Mouse (Mus musculus) hindbrain, embryonic 15.5 days (tissue): Measurements from ENCODE around the gene Cmah. TPM values are rescaled to one million over a fixed set of nuclear protein-coding genes. Genes with fewer than 3 reads are reported as not detected.

ENCODE experiments used
- ATAC-seq: fragments of 200-750 bp; cut with Nextera tagmentation; 2 replicates; pipeline ENCODE4 v1.8.0; 2017; ENCODE audit warnings: low read depth, moderate number of reproducible peaks, moderate TSS enrichment; ENCODE audit not compliant: low FRiP score
- H3K27ac ChIP-seq: fragments of 300-500 bp; sonication (generic); replicated peaks from 2 replicates; pipeline ENCODE4 v1.5.1; 2015; ENCODE audit warnings: mild to moderate bottlenecking, inconsistent platforms
- H3K27me3 ChIP-seq: fragments of 300-500 bp; sonication (generic); 2 replicates; pipeline ENCODE4 v1.6.1; 2015; ENCODE audit warnings: control low read depth, inconsistent platforms
- H3K36me3 ChIP-seq: fragments of 300-500 bp; sonication (generic); 2 replicates; pipeline ENCODE4 v1.6.1; 2015; ENCODE audit warnings: control low read depth, inconsistent platforms
- H3K4me1 ChIP-seq: fragments of 300-500 bp; sonication (generic); replicated peaks from 2 replicates; pipeline ENCODE4 v1.6.1; 2015; ENCODE audit warnings: control low read depth, inconsistent platforms
- H3K4me2 ChIP-seq: fragments of 300-500 bp; sonication (generic); 2 replicates; pipeline ENCODE4 v1.6.1; 2015; ENCODE audit warnings: moderate library complexity, mild to moderate bottlenecking, inconsistent platforms
- H3K4me3 ChIP-seq: fragments of 300-500 bp; sonication (generic); 2 replicates; pipeline ENCODE4 v1.5.1; 2015; ENCODE audit warnings: mild to moderate bottlenecking, inconsistent platforms
- H3K9ac ChIP-seq: fragments of 300-500 bp; sonication (generic); 2 replicates; pipeline ENCODE4 v1.6.1; 2015; ENCODE audit warnings: inconsistent platforms
- H3K9me3 ChIP-seq: fragments of 300-500 bp; sonication (generic); 2 replicates; pipeline ENCODE4 v1.6.1; 2016; ENCODE audit warnings: control low read depth, inconsistent platforms
- WGBS: fragments of 180-500 bp; shearing (Covaris S2); methylation state at CpG from one replicate; pipeline ENCODE4 v1.1.7; 2015; 5-methylcytosine and 5-hydroxymethylcytosine counted together
- polyA plus RNA-seq: library from polyadenylated mRNA; unstranded; fragments of >200 nt; fragmentation: Nextera tagmentation; extraction: Ambion mirVana; gene quantifications from 2 replicates; pipeline ENCODE4 v1.2.1, GENCODE M21; 2015

The Cmah gene
- polyA plus RNA-seq, 1 experiment from 2014 or later: 0.18 TPM

DNA sequence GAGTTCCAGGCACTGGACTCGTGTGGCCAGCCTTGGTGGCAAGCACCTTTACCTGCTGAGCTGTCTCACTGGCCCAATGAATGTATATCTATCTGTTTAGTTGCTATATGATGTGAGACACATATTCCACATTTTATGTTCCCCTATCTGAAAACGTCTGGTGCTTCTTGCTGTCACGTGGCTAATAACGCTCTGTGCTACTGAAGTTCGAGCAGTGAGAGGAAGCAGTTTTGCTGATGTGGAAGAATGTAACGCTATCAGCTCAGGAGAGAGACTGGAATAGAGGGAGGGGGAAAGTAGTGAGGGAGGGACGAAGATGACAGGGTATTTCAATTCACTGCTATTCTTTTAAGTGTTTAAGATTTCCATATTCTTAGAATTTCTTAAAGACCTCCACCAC lies 136.6 kb downstream of the Cmah start:
- no peak for ATAC-seq
- Histone ChIP-seq H3K27ac (no peak overlapping the region), H3K36me3 (no peaks in the 10 kb centered on the region), H3K4me3 (no peak overlapping the region), H3K9ac (no peak overlapping the region), H3K9me3 (no peaks in the 10 kb centered on the region), H3K4me2 (no peak overlapping the region), H3K27me3 (no peaks in the 10 kb centered on the region), H3K4me1 (no peaks in the 10 kb centered on the region)
- 84% methylated on average over 7 of the region's 7 CpGs for WGBS

DNA sequence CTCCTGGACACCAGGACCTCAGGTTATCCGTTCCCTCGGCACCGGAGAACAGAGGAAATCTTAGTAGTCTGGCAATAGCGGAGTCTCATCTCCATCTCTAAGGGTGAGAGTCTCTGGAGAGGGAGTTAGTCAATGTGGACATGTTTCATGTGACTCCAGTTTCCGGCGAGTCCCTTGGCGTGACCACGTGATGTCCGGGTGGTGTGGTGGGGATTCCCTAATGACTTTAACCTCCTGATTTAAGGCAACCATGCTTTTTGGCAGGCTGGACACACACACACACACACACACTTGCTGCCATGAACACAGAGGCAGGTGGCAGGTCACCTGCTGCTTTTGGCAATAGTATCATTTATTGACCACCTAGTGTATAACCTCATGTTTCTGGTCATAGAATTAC lies 138.8 kb downstream of the Cmah start:
- Histone ChIP-seq H3K36me3 (no peaks in the 10 kb centered on the region), H3K9me3 (no peaks in the 10 kb centered on the region), H3K4me2 (no peak overlapping the region), H3K4me1 (no peaks in the 10 kb centered on the region), H3K9ac (no peak overlapping the region), H3K27me3 (no peaks in the 10 kb centered on the region), H3K4me3 (no peak overlapping the region), H3K27ac (no peak overlapping the region)
- no peak for ATAC-seq
- 92% methylated on average over 9 of the region's 9 CpGs for WGBS

DNA sequence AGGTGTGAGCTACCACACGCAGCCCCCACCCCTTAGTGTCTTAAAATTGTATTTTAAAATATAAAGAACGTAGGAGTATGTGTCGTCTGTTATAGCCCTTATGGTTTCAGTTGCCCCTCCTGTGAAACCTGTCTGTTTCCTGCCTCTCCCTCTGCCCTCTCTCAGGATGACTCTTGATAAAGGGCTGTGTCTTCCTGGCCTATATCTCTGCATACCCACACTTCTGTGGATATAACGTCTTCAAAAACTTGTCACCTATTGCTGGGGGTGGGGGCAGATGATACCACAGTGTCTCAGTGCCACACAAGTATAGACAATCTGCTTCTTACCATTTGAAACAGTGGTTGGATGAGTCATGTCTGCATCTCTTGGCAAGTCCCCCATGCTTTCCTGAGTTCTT lies 140.6 kb downstream of the Cmah start:
- Histone ChIP-seq H3K9me3 (no peaks in the 10 kb centered on the region), H3K4me3 (no peak overlapping the region), H3K27ac (no peak overlapping the region), H3K36me3 (no peaks in the 10 kb centered on the region), H3K9ac (no peak overlapping the region), H3K4me1 (no peaks in the 10 kb centered on the region), H3K4me2 (no peak overlapping the region), H3K27me3 (no peaks in the 10 kb centered on the region)
- ATAC-seq: no peak
- WGBS: 89% methylated on average over 4 of the region's 4 CpGs

DNA sequence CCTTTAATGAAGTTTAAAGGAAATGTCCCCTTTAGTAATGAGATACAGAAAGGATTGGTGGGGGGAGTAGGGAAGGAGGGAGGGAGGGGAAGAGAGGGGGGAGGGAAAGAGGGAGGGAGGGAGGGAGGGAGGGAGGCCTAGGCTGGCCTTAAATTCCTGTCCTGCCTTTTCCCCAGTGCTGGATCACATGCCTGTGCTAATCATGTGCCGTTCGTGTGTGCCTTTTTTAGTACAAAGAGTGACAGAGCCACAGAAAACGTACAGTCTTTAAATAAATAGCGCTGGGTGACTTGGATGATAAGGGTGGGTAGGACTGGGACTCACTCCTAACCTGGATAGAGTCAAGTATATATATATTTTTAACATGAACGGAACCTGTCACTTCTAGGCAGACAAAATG lies 150.4 kb downstream of the Cmah start:
- no peak overlapping the region for H3K27ac ChIP-seq
- H3K9ac ChIP-seq: no peak overlapping the region
- WGBS: 79% methylated on average over 5 of the region's 5 CpGs
- H3K9me3 ChIP-seq: no peaks in the 10 kb centered on the region
- H3K4me3 ChIP-seq: no peak overlapping the region
- no peaks in the 10 kb centered on the region for H3K27me3 ChIP-seq
- no peak for ATAC-seq
- H3K4me1 ChIP-seq: 0 out of 2 replicates have a peak, but pooled peaks cover 4% of the 10 kb centered on the region
- no peak overlapping the region for H3K4me2 ChIP-seq
- H3K36me3 ChIP-seq: no peaks in the 10 kb centered on the region

DNA sequence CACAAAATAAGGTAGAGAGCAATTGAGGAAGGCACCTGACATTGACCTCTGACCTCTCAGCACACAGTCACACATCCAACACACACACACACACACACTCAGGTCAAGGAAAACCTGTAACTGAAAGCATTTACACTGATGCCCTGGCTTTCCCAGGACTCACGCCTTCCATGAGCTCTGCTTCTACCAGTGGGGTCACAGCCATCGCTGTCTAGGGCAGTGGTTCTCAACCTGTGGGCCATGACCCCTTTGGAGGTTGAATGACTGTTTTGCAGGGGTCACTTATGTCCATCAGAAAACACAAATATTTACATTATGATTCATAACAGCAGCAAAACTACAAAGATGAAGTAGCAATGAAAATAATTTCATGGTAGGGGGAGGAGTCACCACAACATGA lies 152.3 kb downstream of the Cmah start:
- 96% methylated on average over 2 of the region's 2 CpGs for WGBS
- Histone ChIP-seq H3K4me3 (no peak overlapping the region), H3K4me2 (no peak overlapping the region), H3K36me3 (no peaks in the 10 kb centered on the region), H3K27me3 (no peaks in the 10 kb centered on the region), H3K4me1 (0 out of 2 replicates have a peak, but pooled peaks cover 4% of the 10 kb centered on the region), H3K9ac (no peak overlapping the region), H3K27ac (no peak overlapping the region), H3K9me3 (no peaks in the 10 kb centered on the region)
- ATAC-seq: no peak

DNA sequence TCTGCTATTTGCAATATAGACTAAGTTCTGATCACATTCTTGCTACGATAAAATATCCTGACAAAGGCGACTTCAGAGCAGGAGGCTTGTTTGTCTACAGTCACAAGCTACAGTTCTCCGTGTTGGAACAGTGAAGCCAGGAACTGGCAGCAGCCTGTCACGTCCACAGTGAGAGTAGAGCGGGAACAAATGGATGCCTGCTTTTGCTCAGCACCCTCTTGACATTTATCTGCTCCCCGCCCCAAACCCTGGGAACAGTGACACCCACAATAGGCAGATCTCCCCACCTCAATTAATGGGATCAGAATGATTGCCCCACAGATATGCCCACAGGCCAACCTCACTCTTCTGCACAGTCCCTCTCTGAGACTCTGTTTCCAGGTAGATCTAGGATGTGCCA lies 153.6 kb downstream of the Cmah start:
- Histone ChIP-seq H3K27ac (no peak overlapping the region), H3K4me3 (no peak overlapping the region), H3K9me3 (no peaks in the 10 kb centered on the region), H3K27me3 (no peaks in the 10 kb centered on the region), H3K9ac (no peak overlapping the region), H3K36me3 (no peaks in the 10 kb centered on the region), H3K4me2 (no peak overlapping the region), H3K4me1 (0 out of 2 replicates have a peak, but pooled peaks cover 4% of the 10 kb centered on the region)
- 85% methylated on average over 6 of the region's 6 CpGs for WGBS
- ATAC-seq: no peak

DNA sequence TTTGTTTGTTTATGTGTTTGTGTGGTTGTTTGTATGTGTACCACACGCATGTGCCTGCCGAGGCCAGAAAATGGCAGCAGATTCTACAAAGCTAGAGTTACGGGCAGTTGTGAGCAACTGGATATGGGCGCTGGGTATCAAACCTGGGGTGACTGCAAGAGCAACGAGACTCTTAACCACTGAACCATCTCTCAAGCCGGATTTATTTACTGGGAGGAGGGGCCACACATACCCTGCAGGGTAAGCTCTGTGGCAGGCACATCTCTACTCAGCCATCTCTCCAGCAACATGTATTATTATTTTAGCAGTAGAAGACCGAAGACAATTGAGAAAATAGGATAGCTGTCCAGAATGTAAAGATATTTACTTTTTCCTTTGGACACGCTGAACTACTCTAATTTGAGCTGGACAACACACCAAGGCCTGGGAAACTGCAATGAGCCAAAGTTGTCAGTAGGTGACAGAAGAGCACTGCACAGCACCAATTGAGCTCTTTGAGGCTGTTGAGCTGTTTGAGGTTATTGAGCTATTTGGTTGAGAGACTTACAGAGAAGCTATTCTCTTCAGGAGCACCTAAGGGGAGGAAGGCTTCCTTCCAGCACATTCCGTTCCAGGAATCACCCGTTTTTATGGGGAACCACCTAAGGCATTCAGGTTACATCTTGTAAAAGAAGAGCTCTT lies 154.6 kb downstream of the Cmah start:
- ATAC-seq: peak; percentile 90
- no peaks in the 10 kb centered on the region for H3K36me3 ChIP-seq
- H3K9ac ChIP-seq: no peak overlapping the region
- H3K9me3 ChIP-seq: no peaks in the 10 kb centered on the region
- H3K4me1 ChIP-seq: 0 out of 2 replicates have a peak, but pooled peaks cover 4% of the 10 kb centered on the region
- H3K4me3 ChIP-seq: no peak overlapping the region
- H3K4me2 ChIP-seq: no peak overlapping the region
- no peak overlapping the region for H3K27ac ChIP-seq
- 66% methylated on average over 10 of the region's 10 CpGs for WGBS
- no peaks in the 10 kb centered on the region for H3K27me3 ChIP-seq

DNA sequence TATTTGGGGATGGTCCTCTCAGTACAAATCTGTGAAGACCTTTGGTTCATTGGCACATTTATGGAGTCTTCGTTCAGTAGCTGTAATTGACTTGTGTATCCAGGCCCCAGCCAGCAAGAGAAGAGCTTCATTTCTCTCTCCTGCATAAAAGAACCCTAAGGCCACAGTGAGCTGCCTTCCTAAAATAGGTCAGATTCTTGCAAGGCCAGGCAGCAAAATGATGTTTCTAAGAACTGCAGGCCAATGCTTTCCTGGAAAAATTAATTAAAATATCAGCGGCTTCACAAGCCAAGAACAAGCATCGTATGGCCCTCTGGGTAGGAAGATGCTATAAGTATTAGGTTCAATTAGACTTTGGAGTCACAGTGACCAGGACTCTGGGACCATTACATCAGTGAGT lies 156.5 kb downstream of the Cmah start:
- Histone ChIP-seq H3K27me3 (no peaks in the 10 kb centered on the region), H3K4me1 (0 out of 2 replicates have a peak, but pooled peaks cover 4% of the 10 kb centered on the region), H3K4me2 (no peak overlapping the region), H3K9ac (no peak overlapping the region), H3K4me3 (no peak overlapping the region), H3K36me3 (no peaks in the 10 kb centered on the region), H3K9me3 (no peaks in the 10 kb centered on the region), H3K27ac (no peak overlapping the region)
- ATAC-seq: no peak
- WGBS: 92% methylated on average over 3 of the region's 3 CpGs

DNA sequence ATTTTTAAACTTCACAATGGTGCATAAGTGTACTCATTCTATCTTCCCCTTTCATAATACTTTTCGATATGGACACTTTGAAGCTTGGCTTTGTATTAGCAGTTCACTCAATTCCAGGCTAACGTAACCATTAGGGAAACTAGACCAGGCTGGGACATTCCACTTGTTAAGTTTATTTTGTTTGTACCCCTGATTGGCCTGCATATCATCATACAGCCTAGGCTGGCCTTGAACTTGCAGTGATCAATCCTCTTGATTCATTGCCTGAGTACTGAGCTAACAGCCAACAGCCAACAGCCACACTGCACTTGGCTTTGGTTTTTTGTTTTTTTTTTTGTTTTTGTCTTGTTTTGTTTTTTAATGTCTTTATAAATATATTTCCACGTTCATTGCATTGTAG lies 157.6 kb downstream of the Cmah start:
- WGBS: 94% methylated on average over 3 of the region's 3 CpGs
- Histone ChIP-seq H3K36me3 (no peaks in the 10 kb centered on the region), H3K4me1 (0 out of 2 replicates have a peak, but pooled peaks cover 4% of the 10 kb centered on the region), H3K9me3 (no peaks in the 10 kb centered on the region), H3K4me2 (no peak overlapping the region), H3K4me3 (no peak overlapping the region), H3K27ac (no peak overlapping the region), H3K9ac (no peak overlapping the region), H3K27me3 (no peaks in the 10 kb centered on the region)
- ATAC-seq: no peak

DNA sequence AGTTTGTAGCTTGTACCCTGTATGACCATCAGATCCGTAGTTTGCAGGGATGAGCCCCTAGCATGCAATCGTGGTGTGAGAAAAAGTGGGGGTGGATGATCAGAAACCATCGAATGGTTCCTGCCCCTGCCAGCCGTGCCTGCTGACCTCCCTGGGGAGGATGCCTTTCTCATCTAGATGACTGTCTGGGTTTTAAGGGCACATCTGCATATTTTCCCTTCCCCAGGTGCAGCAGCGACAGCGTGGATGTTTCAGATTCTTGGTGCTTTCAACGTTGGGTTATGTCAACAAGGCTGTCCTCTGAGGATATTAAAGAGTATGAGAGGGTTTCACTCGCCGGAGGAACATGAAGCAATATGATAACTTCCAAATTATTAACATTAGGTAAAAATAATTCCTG lies 158.8 kb downstream of the Cmah start:
- no peak overlapping the region for H3K4me3 ChIP-seq
- no peak overlapping the region for H3K9ac ChIP-seq
- no peak overlapping the region for H3K4me2 ChIP-seq
- H3K27me3 ChIP-seq: no peaks in the 10 kb centered on the region
- no peaks in the 10 kb centered on the region for H3K9me3 ChIP-seq
- no peak for ATAC-seq
- 65% methylated on average over 9 of the region's 9 CpGs for WGBS
- 0 out of 2 replicates have a peak, but pooled peaks cover 4% of the 10 kb centered on the region for H3K4me1 ChIP-seq
- no peaks in the 10 kb centered on the region for H3K36me3 ChIP-seq
- H3K27ac ChIP-seq: no peak overlapping the region

DNA sequence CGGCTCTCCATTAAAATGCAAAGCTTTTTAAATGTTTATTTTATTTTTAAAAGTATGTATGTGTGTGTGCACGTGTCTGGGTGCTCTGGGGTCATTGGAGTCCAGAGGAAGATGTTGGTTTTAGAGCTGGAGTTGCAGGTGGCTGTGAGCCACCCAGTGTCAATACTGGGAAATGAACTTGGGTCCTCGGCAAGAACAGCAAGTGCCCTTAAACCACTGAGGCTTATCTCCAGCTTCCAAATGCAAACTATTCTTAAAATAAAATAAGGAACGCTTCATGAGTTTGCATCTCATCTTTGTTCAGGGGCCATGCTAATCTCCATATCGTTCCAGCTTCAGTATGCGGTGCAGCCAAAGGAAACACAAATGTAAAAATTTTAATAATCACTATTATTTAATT lies 159.2 kb downstream of the Cmah start:
- Histone ChIP-seq H3K27ac (no peak overlapping the region), H3K27me3 (no peaks in the 10 kb centered on the region), H3K9ac (no peak overlapping the region), H3K4me1 (0 out of 2 replicates have a peak, but pooled peaks cover 4% of the 10 kb centered on the region), H3K4me2 (no peak overlapping the region), H3K4me3 (no peak overlapping the region), H3K9me3 (no peaks in the 10 kb centered on the region), H3K36me3 (no peaks in the 10 kb centered on the region)
- 81% methylated on average over 6 of the region's 6 CpGs for WGBS
- no peak for ATAC-seq

DNA sequence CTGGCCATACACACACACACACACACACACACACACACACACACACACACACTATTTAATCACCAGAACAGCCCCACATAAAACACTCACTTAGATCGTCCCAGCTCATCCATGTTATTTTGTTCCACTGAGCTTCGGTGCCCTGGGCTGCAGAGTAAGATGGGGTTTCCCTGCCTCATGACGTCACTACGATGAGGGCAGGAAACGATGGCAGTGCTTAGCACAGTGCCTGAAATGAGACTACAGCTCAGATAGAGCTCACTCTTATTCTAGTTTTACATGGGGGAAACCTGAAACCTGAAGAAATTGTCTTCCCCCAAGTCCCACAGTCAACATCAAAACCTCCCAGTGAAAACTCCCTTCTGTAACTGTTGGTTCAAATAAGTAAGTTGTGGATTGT lies 159.9 kb downstream of the Cmah start:
- Histone ChIP-seq H3K4me3 (no peak overlapping the region), H3K9ac (no peak overlapping the region), H3K36me3 (no peaks in the 10 kb centered on the region), H3K27ac (no peak overlapping the region), H3K9me3 (no peaks in the 10 kb centered on the region), H3K4me2 (no peak overlapping the region), H3K27me3 (no peaks in the 10 kb centered on the region), H3K4me1 (0 out of 2 replicates have a peak, but pooled peaks cover 3% of the 10 kb centered on the region)
- WGBS: 90% methylated on average over 5 of the region's 5 CpGs
- no peak for ATAC-seq

DNA sequence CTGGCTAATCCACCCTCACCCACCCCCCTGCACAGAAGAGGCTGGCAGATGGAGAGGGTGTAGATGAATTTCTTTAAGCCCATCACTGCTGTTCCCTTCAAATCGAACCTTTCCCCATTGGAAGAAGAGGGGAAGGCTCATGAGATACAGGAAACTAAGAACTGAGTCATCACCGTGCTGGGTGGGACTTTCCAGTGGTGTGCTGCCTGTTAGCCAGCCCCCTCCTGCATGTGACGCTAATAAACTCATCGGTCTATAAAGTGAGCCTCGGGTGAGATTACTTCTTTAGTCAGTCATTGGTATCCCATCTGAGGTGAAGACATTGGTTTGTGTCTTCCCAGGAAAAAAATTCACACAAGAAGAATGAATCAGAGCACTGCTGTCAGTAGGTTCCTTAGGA lies 160.3 kb downstream of the Cmah start:
- H3K4me1 ChIP-seq: no peaks in the 10 kb centered on the region
- H3K4me2 ChIP-seq: no peak overlapping the region
- H3K9me3 ChIP-seq: no peaks in the 10 kb centered on the region
- no peak for ATAC-seq
- no peak overlapping the region for H3K27ac ChIP-seq
- H3K27me3 ChIP-seq: no peaks in the 10 kb centered on the region
- no peak overlapping the region for H3K9ac ChIP-seq
- 88% methylated on average over 5 of the region's 5 CpGs for WGBS
- H3K4me3 ChIP-seq: no peak overlapping the region
- no peaks in the 10 kb centered on the region for H3K36me3 ChIP-seq
